In genomic region chr2:167958082-167958788, GRCm38 (mm10) we compare ENCODE assay signal across 8 mouse cellular contexts. TPM values are rescaled to one million over a fixed set of nuclear protein-coding genes. Genes with fewer than 3 reads are reported as not detected.
A peak's percentile ranks its signal among the peaks of the same experiment; 100 is the strongest.
DNase-seq lines count a peak whose midpoint lies in the region; ATAC-seq lines count a peak whose summit lies in the region.

No protein-coding gene starts in this region.

- 0 out of 2 replicates have a peak overlapping the region, but pooled peaks have one; percentile 18 for H3K27ac ChIP-seq in brown adipose tissue, adult 24 weeks (replicated peaks; ENCODE audit: low read depth, low read length)
- no peak overlapping the region for H3K27ac ChIP-seq in liver, embryonic 11.5 days (ENCODE audit: low read depth, low read length)
- no peak overlapping the region for H3K27ac ChIP-seq in midbrain, embryonic 11.5 days (ENCODE audit: low read depth, low read length)

- WGBS in liver, embryonic 11.5 days = 81% methylated on average over 5 of the region's 5 CpGs
- WGBS in midbrain, embryonic 11.5 days = 87% methylated on average over 5 of the region's 5 CpGs

- peaks cover 97% of the 10 kb centered on the region for H3K4me1 ChIP-seq in megakaryocyte, embryonic 14.5 days
- peaks cover 24% of the 10 kb centered on the region for H3K4me1 ChIP-seq in brown adipose tissue, adult 24 weeks (ENCODE audit: control insufficient read depth, insufficient read depth, insufficient read length, low read length)
- H3K4me1 ChIP-seq in liver, embryonic 11.5 days (replicated peaks; ENCODE audit: control insufficient read depth, insufficient read depth, low read length) = peaks cover 34% of the 10 kb centered on the region
- H3K4me1 ChIP-seq in midbrain, embryonic 11.5 days (ENCODE audit: control insufficient read depth, insufficient read depth, low read length) = no peaks in the 10 kb centered on the region

- peak; percentile 44 for DNase-seq in gastrocnemius, postnatal 25 days
- DNase-seq in liver, embryonic 11.5 days (ENCODE audit: low spot score) = no peak
- no peak for DNase-seq in spleen, postnatal 36 days (ENCODE audit: low spot score in 2 of 2)
- DNase-seq in midbrain, embryonic 11.5 days (ENCODE audit: low spot score, missing footprints) = no peak
- no peak for DNase-seq in frontal cortex, adult 2 months (ENCODE audit: extremely low spot score in 1 of 2, low spot score in 1 of 2)

- ATAC-seq in megakaryocyte, adult 5-6 weeks (ENCODE audit: poor library complexity, severe bottlenecking) = no peak
- ATAC-seq in liver, embryonic 11.5 days (replicated peaks; ENCODE audit: low FRiP score) = no peak
- ATAC-seq in midbrain, embryonic 11.5 days (ENCODE audit: low FRiP score) = no peak

- H3K27me3 ChIP-seq in megakaryocyte, embryonic 14.5 days (replicated peaks) = no peaks in the 10 kb centered on the region
- no peaks in the 10 kb centered on the region for H3K27me3 ChIP-seq in liver, embryonic 11.5 days (replicated peaks; ENCODE audit: control insufficient read depth, insufficient read depth, low read length)
- no peaks in the 10 kb centered on the region for H3K27me3 ChIP-seq in midbrain, embryonic 11.5 days (ENCODE audit: control insufficient read depth, insufficient read depth, low read length)

- no peaks in the 10 kb centered on the region for H3K9me3 ChIP-seq in megakaryocyte, embryonic 14.5 days
- H3K9me3 ChIP-seq in liver, embryonic 11.5 days (ENCODE audit: control insufficient read depth, low read length) = no peaks in the 10 kb centered on the region
- H3K9me3 ChIP-seq in midbrain, embryonic 11.5 days (ENCODE audit: control insufficient read depth, low read length) = no peaks in the 10 kb centered on the region

- H3K36me3 ChIP-seq in megakaryocyte, embryonic 14.5 days (replicated peaks; ENCODE audit: low read length) = peaks cover 92% of the 10 kb centered on the region
- H3K36me3 ChIP-seq in liver, embryonic 11.5 days (ENCODE audit: control insufficient read depth, insufficient read depth, low read length) = no peaks in the 10 kb centered on the region
- no peaks in the 10 kb centered on the region for H3K36me3 ChIP-seq in midbrain, embryonic 11.5 days (ENCODE audit: control insufficient read depth, insufficient read depth, low read length)

- no peak overlapping the region for H3K9ac ChIP-seq in liver, embryonic 11.5 days (ENCODE audit: low read depth, low read length)
- H3K9ac ChIP-seq in midbrain, embryonic 11.5 days (ENCODE audit: low read length) = no peak overlapping the region

- peak overlapping the region; percentile 70 for H3K4me3 ChIP-seq in megakaryocyte, embryonic 14.5 days (replicated peaks)
- H3K4me3 ChIP-seq in brown adipose tissue, adult 24 weeks (ENCODE audit: insufficient read depth, low read depth, low read length) = no peak overlapping the region
- no peak overlapping the region for H3K4me3 ChIP-seq in liver, embryonic 11.5 days (ENCODE audit: low read depth, low read length)
- no peak overlapping the region for H3K4me3 ChIP-seq in midbrain, embryonic 11.5 days (ENCODE audit: low read depth, low read length)

- peak overlapping the region; percentile 13; the same call in 1 of the 2 replicates for H3K4me2 ChIP-seq in liver, embryonic 11.5 days
- H3K4me2 ChIP-seq in midbrain, embryonic 11.5 days = no peak overlapping the region

RNA-seq across cellular contexts. Expression of gene Ptpn1, which starts 26.4 kb away (rescaled TPM):
- polyA plus RNA-seq in megakaryocyte, embryonic 14.5 days (2012; ENCODE audit: insufficient read depth, low replicate concordance) = 120 and 139 TPM in 2 replicates
- 49.1 and 54.8 TPM in 2 replicates for total RNA-seq in megakaryocyte, adult 5-6 weeks (2015)
- total RNA-seq in megakaryocyte, adult 5-6 weeks (2017) = 145 and 151 TPM in 2 replicates
- polyA plus RNA-seq in brown adipose tissue, adult 24 weeks (2012; ENCODE audit: insufficient read depth, insufficient read length, missing spikeins) = 7.6 and 16.2 TPM in 2 replicates
- 10 to 100 TPM; 13.5 to 14.3 TPM for total RNA-seq in gastrocnemius, postnatal 25 days (2021)
- 50.7 and 53.6 TPM in 2 replicates for polyA plus RNA-seq in liver, embryonic 11.5 days (2014; fragmentation: Nextera tagmentation; extraction: Ambion mirVana)
- polyA plus RNA-seq in midbrain, embryonic 11.5 days (2014; fragmentation: Nextera tagmentation; extraction: Ambion mirVana) = 89.8 and 92.6 TPM in 2 replicates
- polyA plus RNA-seq in frontal cortex, adult 2 months (2012; rRNA removed) = 45.7 and 45.8 TPM in 2 replicates

RNA-seq across cellular contexts. Expression of gene Ripor3, which starts 52.2 kb away (rescaled TPM):
- 123 and 438 TPM in 2 replicates for polyA plus RNA-seq in megakaryocyte, embryonic 14.5 days (2012; ENCODE audit: insufficient read depth, low replicate concordance)
- total RNA-seq in megakaryocyte, adult 5-6 weeks (2015) = 0.20 TPM in 1 of 2 replicates, not detected in the other
- total RNA-seq in megakaryocyte, adult 5-6 weeks (2017) = not detected in 2 replicates
- 0.33 TPM in 1 of 2 replicates, not detected in the other for polyA plus RNA-seq in brown adipose tissue, adult 24 weeks (2012; ENCODE audit: insufficient read depth, insufficient read length, missing spikeins)
- 1 to 10 TPM in 1 of 2 experiments, under 1 TPM in 1; 0.75 to 1.5 TPM for total RNA-seq in gastrocnemius, postnatal 25 days (2021)
- polyA plus RNA-seq in liver, embryonic 11.5 days (2014; fragmentation: Nextera tagmentation; extraction: Ambion mirVana) = 3.1 and 3.6 TPM in 2 replicates
- polyA plus RNA-seq in midbrain, embryonic 11.5 days (2014; fragmentation: Nextera tagmentation; extraction: Ambion mirVana) = 0.57 and 0.75 TPM in 2 replicates
- polyA plus RNA-seq in frontal cortex, adult 2 months (2012; rRNA removed) = 1.2 and 1.3 TPM in 2 replicates

Comparison
In these comparisons a context has a peak if more than half of its experiments do, and no peak if none do; other contexts are left out.
1. RNA of gene Ripor3, which starts 52.2 kb away (polyA plus RNA-seq): 123 to 438 TPM in megakaryocyte, embryonic 14.5 days; 3.1 to 3.6 TPM in liver, embryonic 11.5 days, 1.2 to 1.3 TPM in frontal cortex, adult 2 months, 0.57 to 0.75 TPM in midbrain, embryonic 11.5 days and 0.33 TPM in brown adipose tissue, adult 24 weeks; every median in the first group is over 10 times any median in the second.